Mouse (Mus musculus) stomach, embryonic 16.5 days (tissue): ENCODE measurements around the gene Phospho1. TPM values are rescaled to one million over a fixed set of nuclear protein-coding genes. Genes with fewer than 3 reads are reported as not detected.

Experiments used
- ATAC-seq: fragments of 200-750 bp; cut with Nextera tagmentation; 2 replicates; pipeline ENCODE4 v1.8.0; 2017; ENCODE audit warnings: moderate number of reproducible peaks, moderate TSS enrichment; ENCODE audit not compliant: insufficient read depth, low FRiP score
- H3K27ac ChIP-seq: fragments of 300-500 bp; sonication (generic); 2 replicates; pipeline ENCODE4 v1.5.1; 2014; ENCODE audit warnings: low read length
- H3K27me3 ChIP-seq: fragments of 300-500 bp; sonication (generic); 2 replicates; pipeline ENCODE4 v1.6.1; 2014; ENCODE audit warnings: low read length, control low read depth, mixed read lengths; ENCODE audit not compliant: control insufficient read depth, insufficient read depth
- H3K36me3 ChIP-seq: fragments of 300-500 bp; sonication (generic); 2 replicates; pipeline ENCODE4 v1.6.1; 2014; ENCODE audit warnings: low read length; ENCODE audit not compliant: control insufficient read depth, insufficient read depth
- H3K4me1 ChIP-seq: fragments of 300-500 bp; sonication (generic); 2 replicates; pipeline ENCODE4 v1.6.1; 2014; ENCODE audit warnings: low read length, control low read depth, mixed read lengths; ENCODE audit not compliant: control insufficient read depth, insufficient read depth
- H3K4me2 ChIP-seq: fragments of 300-500 bp; sonication (generic); 2 replicates; pipeline ENCODE4 v1.6.1; 2014; ENCODE audit warnings: low read depth, low read length, mixed read lengths
- H3K4me3 ChIP-seq: fragments of 300-500 bp; sonication (generic); replicated peaks from 2 replicates; pipeline ENCODE4 v1.5.1; 2014; ENCODE audit warnings: mild to moderate bottlenecking, low read length
- H3K9ac ChIP-seq: fragments of 300-500 bp; sonication (generic); 2 replicates; pipeline ENCODE4 v1.6.1; 2014; ENCODE audit warnings: low read length
- H3K9me3 ChIP-seq: fragments of 300-500 bp; sonication (generic); replicated peaks from 2 replicates; pipeline ENCODE4 v1.6.1; 2016; ENCODE audit warnings: low read length, control low read depth; ENCODE audit not compliant: control insufficient read depth
- WGBS: fragments of 180-500 bp; shearing (Covaris S2); extraction: QIAGEN DNeasy Blood & Tissue Kit; methylation state at CpG from one replicate; pipeline ENCODE4 v1.1.7; 2014; 5-methylcytosine and 5-hydroxymethylcytosine counted together
- polyA plus RNA-seq: library from polyadenylated mRNA; unstranded; fragments of >200 nt; fragmentation: Nextera tagmentation; extraction: Ambion mirVana; gene quantifications from 2 replicates; pipeline ENCODE4 v1.2.1, GENCODE M21; 2015

Phospho1 gene
- polyA plus RNA-seq, 1 experiment from 2014 or later: 0.94 TPM

GRCm38 (mm10) chr11:95834742-95835710 is 10.7 kb downstream of the Phospho1 start:
- H3K4me1 ChIP-seq: peaks cover 43% of the 10 kb centered on the region
- ATAC-seq: no peak
- peak overlapping the region; percentile 4; the same call in 1 of the 2 replicates for H3K4me2 ChIP-seq
- H3K36me3 ChIP-seq: no peaks in the 10 kb centered on the region
- no peak overlapping the region for H3K4me3 ChIP-seq
- no peaks in the 10 kb centered on the region for H3K9me3 ChIP-seq
- H3K27me3 ChIP-seq: peaks cover 48% of the 10 kb centered on the region
- whole genome bisulfite sequencing: 28% methylated on average over 15 of the region's 15 CpGs
- H3K9ac ChIP-seq: no peak overlapping the region
- H3K27ac ChIP-seq: no peak overlapping the region; the same call in 1 of the 2 replicates

- Histone ChIP-seq H3K27me3 (peaks cover 40% of the 10 kb centered on the region), H3K27ac (no peak overlapping the region), H3K9ac (no peak overlapping the region), H3K36me3 (no peaks in the 10 kb centered on the region), H3K9me3 (no peaks in the 10 kb centered on the region), H3K4me2 (peak overlapping the region; percentile 4; the same call in 1 of the 2 replicates), H3K4me3 (no peak overlapping the region), H3K4me1 (peaks cover 35% of the 10 kb centered on the region)
- no peak for ATAC-seq
- 33% methylated on average over 6 of the region's 6 CpGs for WGBS
These were observed 11.5 kb downstream of the Phospho1 start for GRCm38 (mm10) chr11:95835832-95836231.

- H3K9ac ChIP-seq: no peak overlapping the region
- H3K36me3 ChIP-seq: no peaks in the 10 kb centered on the region
- no peak overlapping the region for H3K4me2 ChIP-seq
- peaks cover 29% of the 10 kb centered on the region for H3K4me1 ChIP-seq
- 0 out of 2 replicates have a peak, but pooled peaks have one; percentile 13 for ATAC-seq
- H3K27me3 ChIP-seq: peaks cover 34% of the 10 kb centered on the region
- H3K4me3 ChIP-seq: no peak overlapping the region
- H3K27ac ChIP-seq: no peak overlapping the region
- 52% methylated on average over 6 of the region's 6 CpGs for WGBS
- H3K9me3 ChIP-seq: no peaks in the 10 kb centered on the region
These were observed 12.1 kb downstream of the Phospho1 start for GRCm38 (mm10) chr11:95836433-95836832.

GRCm38 (mm10) chr11:95837059-95837458 is 12.8 kb downstream of the Phospho1 start, which contains the start of gene Gngt2:
Gene Gngt2 (plus strand): TSS chr11:95837216.
- no peak within 1 kb of the TSS for H3K9ac ChIP-seq
- peak; percentile 31; the same call in 1 of the 2 replicates for ATAC-seq
- H3K27me3 ChIP-seq: peaks cover 27% of the 10 kb centered on the region
- no peak within 1 kb of the TSS for H3K4me3 ChIP-seq
- H3K9me3 ChIP-seq: no peaks in the 10 kb centered on the region
- peaks cover 32% of the 10 kb centered on the region for H3K4me1 ChIP-seq
- no peak within 1 kb of the TSS for H3K27ac ChIP-seq
- H3K36me3 ChIP-seq: no peaks in the 10 kb centered on the region
- WGBS: 42% methylated on average over 10 of the region's 10 CpGs
- H3K4me2 ChIP-seq: no peak within 1 kb of the TSS; the same call in 1 of the 2 replicates

GRCm38 (mm10) chr11:95838598-95838997 is 14.3 kb downstream of the Phospho1 start:
- H3K4me3 ChIP-seq: no peak overlapping the region
- H3K4me2 ChIP-seq: no peak overlapping the region
- H3K27ac ChIP-seq: 0 out of 2 replicates have a peak overlapping the region, but pooled peaks have one; percentile 23
- ATAC-seq: no peak
- H3K36me3 ChIP-seq: no peaks in the 10 kb centered on the region
- H3K9me3 ChIP-seq: no peaks in the 10 kb centered on the region
- H3K27me3 ChIP-seq: peaks cover 12% of the 10 kb centered on the region
- 68% methylated on average over 4 of the region's 4 CpGs for whole genome bisulfite sequencing
- no peak overlapping the region for H3K9ac ChIP-seq
- H3K4me1 ChIP-seq: peaks cover 38% of the 10 kb centered on the region

GRCm38 (mm10) chr11:95838999-95839868 is 14.9 kb downstream of the Phospho1 start:
- Histone ChIP-seq H3K4me1 (peaks cover 36% of the 10 kb centered on the region), H3K27me3 (peaks cover 6% of the 10 kb centered on the region), H3K27ac (no peak overlapping the region), H3K9ac (no peak overlapping the region), H3K4me2 (no peak overlapping the region; the same call in 1 of the 2 replicates), H3K4me3 (no peak overlapping the region), H3K36me3 (no peaks in the 10 kb centered on the region), H3K9me3 (no peaks in the 10 kb centered on the region)
- no peak for ATAC-seq
- 71% methylated on average over 8 of the region's 8 CpGs for WGBS

- Histone ChIP-seq H3K36me3 (no peaks in the 10 kb centered on the region), H3K9ac (peak overlapping the region; percentile 48), H3K4me1 (peaks cover 20% of the 10 kb centered on the region), H3K9me3 (no peaks in the 10 kb centered on the region), H3K4me3 (peak overlapping the region; percentile 34; the same call in 1 of the 2 replicates), H3K4me2 (no peak overlapping the region; the same call in 1 of the 2 replicates), H3K27ac (peak overlapping the region; percentile 37; the same call in 1 of the 2 replicates), H3K27me3 (no peaks in the 10 kb centered on the region)
- ATAC-seq: no peak
- WGBS: 76% methylated on average over 5 of the region's 5 CpGs
These were observed 16.6 kb downstream of the Phospho1 start for GRCm38 (mm10) chr11:95840694-95841497.

GRCm38 (mm10) chr11:95841498-95841830 is 17.2 kb downstream of the Phospho1 start:
- H3K27ac ChIP-seq: peak overlapping the region; percentile 37; the same call in 1 of the 2 replicates
- H3K4me2 ChIP-seq: peak overlapping the region; percentile 28; the same call in 1 of the 2 replicates
- no peaks in the 10 kb centered on the region for H3K9me3 ChIP-seq
- H3K9ac ChIP-seq: peak overlapping the region; percentile 51
- peak overlapping the region; percentile 34 for H3K4me3 ChIP-seq
- H3K4me1 ChIP-seq: peaks cover 18% of the 10 kb centered on the region
- 60% methylated on average over 10 of the region's 10 CpGs for WGBS
- no peak for ATAC-seq
- no peaks in the 10 kb centered on the region for H3K27me3 ChIP-seq
- H3K36me3 ChIP-seq: no peaks in the 10 kb centered on the region
